Comparison of ENCODE assay signal across 12 mouse cellular contexts in the genomic region with DNA sequence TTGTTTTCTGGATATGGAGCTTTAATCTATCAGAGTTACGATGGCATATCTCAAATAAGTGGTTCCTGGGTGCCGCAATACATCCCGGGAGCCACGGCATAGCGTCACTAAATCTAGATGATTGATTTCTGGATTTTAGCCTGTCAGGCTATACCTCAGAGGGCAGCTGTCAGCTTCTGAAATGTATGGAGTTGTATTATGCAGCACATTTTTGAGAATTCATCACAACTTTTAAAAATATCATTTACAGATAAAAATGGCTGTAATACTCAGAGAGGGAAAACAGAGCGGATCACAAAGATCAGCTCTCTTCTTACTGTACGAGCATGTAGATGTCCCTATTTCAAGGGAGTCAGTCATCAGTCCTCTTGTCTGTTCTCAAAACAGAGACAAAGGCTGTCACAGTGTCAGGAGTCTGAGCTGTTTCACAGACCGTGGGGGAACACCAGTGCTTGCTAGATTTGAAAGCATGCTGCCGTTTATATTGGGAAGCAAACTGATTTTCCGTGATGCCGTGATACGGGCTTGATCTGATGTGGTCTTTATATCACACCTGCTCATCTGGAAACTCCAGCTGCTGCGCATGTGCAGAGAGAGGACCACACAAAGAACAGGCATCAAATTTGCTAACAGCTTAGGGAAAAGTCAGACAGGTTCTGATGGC.
DNase-seq lines count a peak whose midpoint lies in the region; ATAC-seq and TF ChIP-seq lines count a peak whose summit lies in the region.
"Had no signal": no experiment of that assay in that cellular context is flagged by ENCODE, and none has a peak within 500 bp of the region (broad histone marks: within the 10 kb centered on the region; RNA-seq: fewer than 3 reads in every experiment).

No protein-coding gene starts in this region.

- H3K9me3 ChIP-seq in forebrain, embryonic 13.5 days (replicated peaks): no peaks in the 10 kb centered on the region
- H3K9me3 ChIP-seq in hindbrain, embryonic 11.5 days (ENCODE audit: control insufficient read depth, low read length): no peaks in the 10 kb centered on the region

- peak; percentile 63 for ATAC-seq in forebrain, embryonic 13.5 days
- peak; percentile 83 for ATAC-seq in hindbrain, embryonic 11.5 days (ENCODE audit: low FRiP score)
- no peak for ATAC-seq in granulocyte monocyte progenitor cell, adult 5-6 weeks (replicated peaks; ENCODE audit: poor library complexity, severe bottlenecking)

- 0 out of 2 replicates have a peak overlapping the region, but pooled peaks have one; percentile 40 for H3K9ac ChIP-seq in forebrain, embryonic 13.5 days
- H3K9ac ChIP-seq in hindbrain, embryonic 11.5 days (ENCODE audit: low read depth, low read length): no peak overlapping the region

- H3K4me2 ChIP-seq in forebrain, embryonic 13.5 days: peak overlapping the region; percentile 44
- no peak overlapping the region for H3K4me2 ChIP-seq in hindbrain, embryonic 11.5 days (replicated peaks; ENCODE audit: low read depth, low read length)
- H3K4me2 ChIP-seq: liver, embryonic 11.5 days had no signal

- H3K27ac ChIP-seq in forebrain, embryonic 13.5 days: peak overlapping the region; percentile 85
- peak overlapping the region; percentile 78 for H3K27ac ChIP-seq in hindbrain, embryonic 11.5 days (ENCODE audit: low read depth, low read length)
- peak overlapping the region; percentile 9 for H3K27ac ChIP-seq in left cerebral cortex, adult 2 months
- H3K27ac ChIP-seq in olfactory bulb, adult 2 months (ENCODE audit: insufficient read depth, low read depth, low read length): peak overlapping the region; percentile 58; the same call in 1 of the 2 replicates

- H3K4me1 ChIP-seq in forebrain, embryonic 13.5 days: peaks cover 24% of the 10 kb centered on the region
- H3K4me1 ChIP-seq in hindbrain, embryonic 11.5 days (replicated peaks; ENCODE audit: control insufficient read depth, insufficient read depth, low read length): no peaks in the 10 kb centered on the region
- 0 out of 2 replicates have a peak, but pooled peaks cover 3% of the 10 kb centered on the region for H3K4me1 ChIP-seq in olfactory bulb, adult 2 months (ENCODE audit: control insufficient read depth, insufficient read depth, low read length)

- intact Hi-C loops in left cerebral cortex, adult 2 months (cut with DNase I): no loop called here

- no peak overlapping the region for H3K4me3 ChIP-seq in forebrain, embryonic 13.5 days
- H3K4me3 ChIP-seq in hindbrain, embryonic 11.5 days (ENCODE audit: low read depth, low read length): no peak overlapping the region
- H3K4me3 ChIP-seq in left cerebral cortex, adult 2 months: peak overlapping the region; percentile 36
- H3K4me3 ChIP-seq in olfactory bulb, adult 2 months (ENCODE audit: insufficient read depth, low read depth, low read length): no peak overlapping the region

- 58% methylated on average over 13 of the region's 13 CpGs for WGBS in forebrain, embryonic 13.5 days
- WGBS in hindbrain, embryonic 11.5 days: 68% methylated on average over 13 of the region's 13 CpGs
- WGBS in olfactory bulb, adult 2 months: 40% methylated on average over 13 of the region's 13 CpGs

- no peaks in the 10 kb centered on the region for H3K36me3 ChIP-seq in forebrain, embryonic 13.5 days (ENCODE audit: poor library complexity, severe bottlenecking)
- H3K36me3 ChIP-seq in hindbrain, embryonic 11.5 days (ENCODE audit: control insufficient read depth, insufficient read depth, low read length): no peaks in the 10 kb centered on the region

- no peak for TF ChIP-seq POLR2A in olfactory bulb, adult 2 months (IDR thresholded peaks at IDR 0.05; ENCODE audit: insufficient read depth, low read depth, low read length)

- no peaks in the 10 kb centered on the region for H3K27me3 ChIP-seq in forebrain, embryonic 13.5 days
- H3K27me3 ChIP-seq in hindbrain, embryonic 11.5 days (ENCODE audit: control insufficient read depth, insufficient read depth, low read length): no peaks in the 10 kb centered on the region

- no peak for TF ChIP-seq CTCF in left cerebral cortex, adult 2 months (IDR thresholded peaks at IDR 0.05)
- TF ChIP-seq CTCF in olfactory bulb, adult 2 months (IDR thresholded peaks at IDR 0.05; ENCODE audit: insufficient read depth, low read depth, low read length): no peak

- peak; percentile 38 for DNase-seq in hindbrain, embryonic 11.5 days (ENCODE audit: low spot score)
- peak; percentile 19 to 22 for DNase-seq in left cerebral cortex, adult 2 months (ENCODE audit: extremely low spot score in 1 of 2, low spot score in 2 of 2)
- no peak for DNase-seq in B cell, adult 2 months
- no peak for DNase-seq in lung, postnatal 4 days
- no peak for DNase-seq in spleen, adult 18-20 months
- DNase-seq: cerebellum, adult 9-11 months; kidney, postnatal 4 days; thymus, postnatal 25 days had no signal

Comparison
In these comparisons a context has a peak if more than half of its experiments do, and no peak if none do; other contexts are left out.
1. H3K27ac ChIP-seq: peak in every context shown above with its lines; median percentile 85 in forebrain, embryonic 13.5 days; 78 in hindbrain, embryonic 11.5 days; 58 in olfactory bulb, adult 2 months; 9 in left cerebral cortex, adult 2 months.
2. DNase-seq: peak in hindbrain, embryonic 11.5 days (single experiment) and left cerebral cortex, adult 2 months (2 of 2); none in B cell, adult 2 months (0 of 2), lung, postnatal 4 days (0 of 2) and spleen, adult 18-20 months (0 of 2).